Mouse (Mus musculus) forebrain, embryonic 15.5 days (tissue): ENCODE data around the gene Sh3gl3. TPM values are rescaled to one million over a fixed set of nuclear protein-coding genes. Genes with fewer than 3 reads are reported as not detected.

Source experiments
- ATAC-seq: fragments of 200-750 bp; cut with Nextera tagmentation; replicated peaks from 2 replicates; pipeline ENCODE4 v1.8.0; 2017; ENCODE audit warnings: mild to moderate bottlenecking, moderate TSS enrichment, moderate library complexity
- H3K27ac ChIP-seq: fragments of 300-500 bp; sonication (generic); replicated peaks from 2 replicates; pipeline ENCODE4 v1.5.1; 2015; ENCODE audit warnings: mild to moderate bottlenecking, inconsistent platforms
- H3K27me3 ChIP-seq: fragments of 300-500 bp; sonication (generic); 2 replicates; pipeline ENCODE4 v1.6.1; 2015; ENCODE audit warnings: inconsistent platforms
- H3K36me3 ChIP-seq: fragments of 300-500 bp; sonication (generic); 2 replicates; pipeline ENCODE4 v1.6.1; 2015; ENCODE audit warnings: mild to moderate bottlenecking, inconsistent platforms
- H3K4me1 ChIP-seq: fragments of 300-500 bp; sonication (generic); 2 replicates; pipeline ENCODE4 v1.6.1; 2015; ENCODE audit warnings: inconsistent platforms
- H3K4me2 ChIP-seq: fragments of 300-500 bp; sonication (generic); replicated peaks from 2 replicates; pipeline ENCODE4 v1.6.1; 2015; ENCODE audit warnings: mild to moderate bottlenecking, inconsistent platforms
- H3K4me3 ChIP-seq: fragments of 300-500 bp; sonication (generic); 2 replicates; pipeline ENCODE4 v1.5.1; 2015; ENCODE audit warnings: mild to moderate bottlenecking, inconsistent platforms
- H3K9ac ChIP-seq: fragments of 300-500 bp; sonication (generic); replicated peaks from 2 replicates; pipeline ENCODE4 v1.6.1; 2015; ENCODE audit warnings: mild to moderate bottlenecking, inconsistent platforms
- H3K9me3 ChIP-seq: fragments of 300-500 bp; sonication (generic); 2 replicates; pipeline ENCODE4 v1.6.1; 2016; ENCODE audit warnings: inconsistent platforms
- WGBS: fragments of 180-500 bp; shearing (Covaris S2); methylation state at CpG from one replicate; pipeline ENCODE4 v1.1.7; 2015; ENCODE audit warnings: mixed read lengths; 5-methylcytosine and 5-hydroxymethylcytosine counted together
- polyA plus RNA-seq: library from polyadenylated mRNA; unstranded; fragments of >200 nt; fragmentation: Nextera tagmentation; extraction: Ambion mirVana; gene quantifications from 2 replicates; pipeline ENCODE4 v1.2.1, GENCODE M21; 2015

The Sh3gl3 gene
- polyA plus RNA-seq, 1 experiment from 2014 or later = 55.5 TPM

DNA sequence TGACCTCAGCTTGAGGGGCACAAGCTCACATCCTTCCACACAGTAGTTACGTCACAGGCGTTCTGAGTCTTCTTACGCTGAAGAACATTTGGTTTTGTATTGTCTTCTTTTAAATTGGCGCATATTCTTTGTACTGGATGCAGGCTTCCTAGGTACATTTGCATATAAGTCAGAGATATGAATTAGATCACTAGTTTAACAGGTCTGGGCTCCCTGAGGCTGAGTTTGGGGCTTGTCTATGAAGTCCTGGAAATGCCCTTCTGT, 63.2 kb downstream of the Sh3gl3 start:
- no peak overlapping the region for H3K4me2 ChIP-seq
- 79% methylated on average over 4 of the region's 4 CpGs for WGBS
- no peaks in the 10 kb centered on the region for H3K27me3 ChIP-seq
- H3K4me3 ChIP-seq = no peak overlapping the region
- H3K27ac ChIP-seq = no peak overlapping the region
- no peaks in the 10 kb centered on the region for H3K9me3 ChIP-seq
- H3K4me1 ChIP-seq = peaks cover 4% of the 10 kb centered on the region; the same call in 1 of the 2 replicates
- H3K9ac ChIP-seq = no peak overlapping the region
- no peak for ATAC-seq
- no peaks in the 10 kb centered on the region for H3K36me3 ChIP-seq

DNA sequence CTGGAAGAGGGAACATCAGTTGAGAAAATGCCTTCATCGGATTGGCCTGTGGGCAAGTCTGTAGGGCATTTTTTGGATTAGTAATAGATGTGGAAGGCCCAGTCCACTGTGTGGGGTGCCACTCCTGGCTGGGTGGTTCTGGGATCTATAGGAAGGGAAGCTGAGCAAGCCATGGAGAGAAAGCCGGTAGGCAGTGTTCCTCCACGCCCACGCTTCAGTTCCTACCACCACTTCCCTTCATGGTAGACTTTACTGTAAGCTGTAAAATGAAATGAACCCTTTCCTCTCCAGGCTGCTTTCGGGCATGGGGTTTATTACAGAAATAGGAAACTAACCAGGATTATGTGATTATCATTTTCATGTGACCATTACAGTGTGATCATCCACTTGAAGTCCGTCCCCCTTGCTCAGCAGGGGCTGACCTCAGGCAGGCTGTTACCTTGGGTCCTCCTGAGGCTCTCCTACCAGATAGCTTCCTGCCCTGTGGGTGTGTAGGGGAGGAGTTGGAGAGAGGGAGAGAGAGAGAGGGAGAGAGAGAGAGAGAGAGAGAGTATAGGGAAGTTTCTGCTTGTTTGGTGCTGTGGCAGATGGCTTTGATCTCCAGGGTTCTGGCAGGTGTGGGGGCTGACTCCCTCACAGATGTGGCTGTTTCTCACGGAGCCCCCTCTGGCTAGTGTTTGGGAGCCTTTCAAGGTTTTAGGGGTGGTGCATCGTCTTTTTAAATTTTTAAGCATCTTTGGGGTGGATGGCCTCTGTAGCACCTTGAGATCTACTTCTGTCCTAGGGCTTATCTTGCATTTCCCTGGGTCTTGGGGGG, 67.0 kb downstream of the Sh3gl3 start:
- WGBS = 81% methylated on average over 8 of the region's 8 CpGs
- no peak for ATAC-seq
- Histone ChIP-seq H3K36me3 (no peaks in the 10 kb centered on the region), H3K27me3 (no peaks in the 10 kb centered on the region), H3K4me2 (no peak overlapping the region), H3K9ac (no peak overlapping the region), H3K27ac (no peak overlapping the region), H3K4me3 (no peak overlapping the region), H3K9me3 (no peaks in the 10 kb centered on the region), H3K4me1 (no peaks in the 10 kb centered on the region)

DNA sequence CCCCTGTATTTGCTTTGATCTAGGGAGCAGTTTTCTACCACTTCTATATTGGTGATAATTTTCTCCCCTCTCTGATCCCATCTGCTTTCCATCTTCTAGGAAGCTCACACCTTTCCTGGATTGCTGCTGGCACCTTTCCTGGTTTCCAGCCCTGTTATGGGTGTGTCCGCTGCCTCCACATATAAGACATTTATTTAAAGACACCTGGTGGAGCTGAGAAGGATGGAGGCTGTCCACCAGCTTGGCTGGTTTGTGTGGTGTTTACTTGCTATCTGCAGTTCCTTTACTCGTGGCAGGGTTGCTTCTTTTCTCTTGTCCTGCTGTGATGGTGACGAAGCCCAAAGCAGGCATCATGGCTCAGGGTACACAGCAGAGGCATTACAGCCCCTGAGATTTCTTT, 71.1 kb downstream of the Sh3gl3 start:
- Histone ChIP-seq H3K27me3 (no peaks in the 10 kb centered on the region), H3K9me3 (no peaks in the 10 kb centered on the region), H3K9ac (no peak overlapping the region), H3K4me2 (no peak overlapping the region), H3K4me1 (0 out of 2 replicates have a peak, but pooled peaks cover 4% of the 10 kb centered on the region), H3K36me3 (no peaks in the 10 kb centered on the region), H3K4me3 (no peak overlapping the region), H3K27ac (no peak overlapping the region)
- ATAC-seq = no peak
- 85% methylated on average over 3 of the region's 3 CpGs for WGBS

DNA sequence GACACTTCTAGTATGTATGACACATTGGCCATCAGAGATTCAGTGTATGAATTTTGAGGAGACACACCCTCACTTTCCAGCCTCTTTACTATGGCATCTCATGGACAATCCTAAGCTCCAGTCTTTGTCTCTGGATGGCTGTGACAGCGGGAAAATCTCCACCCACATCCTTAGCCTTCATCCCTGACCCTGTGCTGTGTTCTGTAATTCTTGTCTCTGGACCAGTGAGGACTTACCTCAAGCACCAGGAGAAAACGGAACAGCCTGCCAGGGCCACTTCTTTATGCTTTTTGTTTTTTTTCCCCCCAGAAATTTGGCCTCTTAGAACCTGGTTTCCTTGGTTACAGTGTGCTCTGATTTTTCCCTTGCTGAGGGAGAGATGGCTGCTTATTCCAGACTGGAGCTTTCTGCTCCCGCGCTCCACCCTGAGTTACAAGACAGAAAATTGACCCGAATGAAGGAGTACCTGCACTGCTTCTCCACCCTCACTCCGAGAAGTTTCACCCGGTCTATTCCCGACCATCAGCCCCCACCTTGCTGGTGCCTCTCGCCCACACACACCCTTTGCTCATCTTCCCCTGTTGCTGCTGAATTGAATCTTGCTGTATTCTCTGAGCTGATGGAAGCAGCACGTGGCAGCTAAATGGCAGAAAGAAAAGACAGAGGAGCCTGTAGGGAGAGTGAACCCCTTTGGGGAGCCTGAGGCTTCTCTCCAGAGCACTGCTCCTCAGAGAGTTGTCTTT, 75.5 kb downstream of the Sh3gl3 start:
- H3K9ac ChIP-seq = no peak overlapping the region
- H3K36me3 ChIP-seq = no peaks in the 10 kb centered on the region
- 69% methylated on average over 10 of the region's 10 CpGs for WGBS
- H3K9me3 ChIP-seq = no peaks in the 10 kb centered on the region
- no peaks in the 10 kb centered on the region for H3K27me3 ChIP-seq
- peak overlapping the region; percentile 56; the same call in 1 of the 2 replicates for H3K27ac ChIP-seq
- 0 out of 2 replicates have a peak, but pooled peaks cover 4% of the 10 kb centered on the region for H3K4me1 ChIP-seq
- ATAC-seq = no peak
- no peak overlapping the region for H3K4me3 ChIP-seq
- no peak overlapping the region for H3K4me2 ChIP-seq

DNA sequence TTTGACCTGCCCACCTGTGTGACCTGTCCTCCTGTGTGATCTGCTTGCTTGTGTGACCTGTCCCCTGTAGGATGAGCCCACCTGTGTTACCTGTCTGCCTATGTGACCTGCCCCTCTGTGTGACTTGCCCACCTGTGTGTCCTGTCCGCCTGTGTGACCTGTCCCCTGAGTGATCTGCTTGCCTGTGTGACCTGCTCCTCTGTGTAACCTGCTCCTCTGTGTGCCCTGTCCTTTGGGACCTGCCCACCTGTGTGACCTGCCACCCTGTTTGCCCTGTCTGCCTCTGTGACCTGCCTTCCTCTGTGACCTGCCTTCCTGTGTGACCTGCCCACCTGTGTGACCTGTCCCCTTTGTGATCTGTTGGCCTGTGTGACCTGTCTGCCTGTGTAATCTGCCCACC, 79.7 kb downstream of the Sh3gl3 start:
- no peak overlapping the region for H3K4me2 ChIP-seq
- no peak overlapping the region for H3K27ac ChIP-seq
- H3K4me3 ChIP-seq = no peak overlapping the region
- no peaks in the 10 kb centered on the region for H3K27me3 ChIP-seq
- no peaks in the 10 kb centered on the region for H3K9me3 ChIP-seq
- 0 out of 2 replicates have a peak, but pooled peaks cover 4% of the 10 kb centered on the region for H3K4me1 ChIP-seq
- no peaks in the 10 kb centered on the region for H3K36me3 ChIP-seq
- WGBS = 78% methylated on average over 1 of the region's 1 CpGs
- ATAC-seq = no peak
- no peak overlapping the region for H3K9ac ChIP-seq

DNA sequence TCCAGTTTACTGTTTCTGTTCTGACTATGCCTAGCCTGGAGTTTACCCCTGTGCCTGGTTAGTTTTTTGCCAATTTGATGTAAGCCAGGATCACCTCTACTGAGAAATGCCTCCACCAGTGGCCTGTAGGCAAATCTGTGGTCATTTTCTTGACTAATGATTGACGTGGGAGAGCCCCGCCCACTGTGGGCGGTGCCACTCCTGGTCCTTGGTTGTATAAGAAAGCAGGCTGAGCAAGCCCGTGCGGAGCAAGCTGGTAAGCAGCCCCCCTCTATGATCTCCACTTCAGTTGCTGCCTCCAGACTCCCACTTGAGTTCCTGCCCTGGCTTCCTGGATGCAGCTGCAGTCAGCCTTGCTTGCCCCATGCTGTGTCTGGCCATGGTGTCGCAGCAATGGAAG, 83.3 kb downstream of the Sh3gl3 start:
- Histone ChIP-seq H3K9me3 (no peaks in the 10 kb centered on the region), H3K27me3 (no peaks in the 10 kb centered on the region), H3K4me3 (no peak overlapping the region), H3K9ac (no peak overlapping the region), H3K27ac (no peak overlapping the region), H3K4me2 (no peak overlapping the region), H3K4me1 (no peaks in the 10 kb centered on the region), H3K36me3 (no peaks in the 10 kb centered on the region)
- no peak for ATAC-seq
- WGBS = 75% methylated on average over 6 of the region's 6 CpGs

DNA sequence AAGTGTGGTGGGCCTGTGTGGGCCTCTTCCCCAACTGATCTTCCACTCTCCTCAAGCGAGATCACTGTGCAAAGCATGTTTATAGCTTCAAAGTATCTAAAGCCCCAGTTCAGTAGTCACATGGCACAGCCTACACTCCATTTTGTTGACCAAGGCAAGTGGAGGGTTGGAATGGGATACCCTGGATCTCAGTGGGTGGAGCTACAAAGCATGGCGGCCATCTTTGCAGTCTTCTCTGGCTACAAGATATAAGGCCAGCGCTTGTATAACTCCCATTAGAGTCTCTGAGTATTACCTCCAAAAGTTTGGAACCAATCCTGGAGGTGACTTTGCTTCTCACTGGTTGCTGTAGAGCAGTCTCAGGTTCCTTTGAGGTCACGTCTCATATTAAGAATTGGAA, 83.9 kb downstream of the Sh3gl3 start:
- ATAC-seq = no peak
- Histone ChIP-seq H3K9me3 (no peaks in the 10 kb centered on the region), H3K4me2 (no peak overlapping the region), H3K4me3 (no peak overlapping the region), H3K4me1 (no peaks in the 10 kb centered on the region), H3K27ac (no peak overlapping the region), H3K36me3 (no peaks in the 10 kb centered on the region), H3K27me3 (no peaks in the 10 kb centered on the region), H3K9ac (no peak overlapping the region)
- 95% methylated on average over 4 of the region's 4 CpGs for WGBS

DNA sequence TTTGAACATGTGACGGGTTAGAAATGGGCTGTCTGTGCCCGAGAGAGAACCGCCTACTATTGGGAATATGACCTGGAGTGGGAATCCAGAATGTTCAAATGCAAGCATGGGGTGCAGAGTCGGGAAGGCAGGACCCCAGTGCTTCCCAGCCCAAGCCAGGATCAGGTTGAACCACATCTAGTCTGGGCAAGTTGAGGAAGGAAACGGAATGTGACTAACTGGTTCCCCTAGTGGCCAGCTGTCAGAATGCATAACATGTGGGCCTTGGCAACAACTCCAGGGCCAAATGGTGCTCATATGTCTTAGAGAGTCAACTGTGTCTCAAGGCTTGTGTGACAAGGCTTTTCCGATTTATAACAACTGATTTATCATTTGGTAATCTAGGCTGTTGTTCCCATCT, 86.6 kb downstream of the Sh3gl3 start:
- Histone ChIP-seq H3K9ac (no peak overlapping the region), H3K27ac (no peak overlapping the region), H3K4me1 (no peaks in the 10 kb centered on the region), H3K27me3 (no peaks in the 10 kb centered on the region), H3K36me3 (no peaks in the 10 kb centered on the region), H3K4me3 (no peak overlapping the region), H3K4me2 (no peak overlapping the region), H3K9me3 (no peaks in the 10 kb centered on the region)
- no peak for ATAC-seq
- 64% methylated on average over 6 of the region's 6 CpGs for WGBS

DNA sequence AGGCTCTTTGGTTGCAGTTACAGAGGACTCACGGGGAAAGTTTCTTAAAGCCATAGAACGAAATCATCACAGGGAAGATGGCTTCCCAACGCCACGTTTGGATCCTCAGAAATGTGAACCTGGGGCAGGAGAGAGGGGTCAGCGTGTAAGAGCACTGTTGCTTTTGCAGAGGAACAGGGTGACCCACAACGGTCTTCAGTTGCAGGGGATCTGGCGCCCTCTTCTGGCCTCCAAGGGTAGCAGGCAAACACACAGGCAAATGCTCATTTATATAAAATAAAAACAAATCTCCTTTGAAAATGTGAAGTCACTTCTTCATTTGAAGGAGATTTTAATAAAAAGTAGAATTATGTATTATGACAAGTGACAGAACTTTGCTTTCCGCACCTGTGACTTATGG, 89.5 kb downstream of the Sh3gl3 start:
- Histone ChIP-seq H3K4me3 (no peak overlapping the region), H3K9me3 (no peaks in the 10 kb centered on the region), H3K9ac (no peak overlapping the region), H3K4me2 (no peak overlapping the region), H3K36me3 (no peaks in the 10 kb centered on the region), H3K27ac (no peak overlapping the region), H3K4me1 (no peaks in the 10 kb centered on the region), H3K27me3 (no peaks in the 10 kb centered on the region)
- ATAC-seq = no peak
- WGBS = 19% methylated on average over 8 of the region's 8 CpGs

DNA sequence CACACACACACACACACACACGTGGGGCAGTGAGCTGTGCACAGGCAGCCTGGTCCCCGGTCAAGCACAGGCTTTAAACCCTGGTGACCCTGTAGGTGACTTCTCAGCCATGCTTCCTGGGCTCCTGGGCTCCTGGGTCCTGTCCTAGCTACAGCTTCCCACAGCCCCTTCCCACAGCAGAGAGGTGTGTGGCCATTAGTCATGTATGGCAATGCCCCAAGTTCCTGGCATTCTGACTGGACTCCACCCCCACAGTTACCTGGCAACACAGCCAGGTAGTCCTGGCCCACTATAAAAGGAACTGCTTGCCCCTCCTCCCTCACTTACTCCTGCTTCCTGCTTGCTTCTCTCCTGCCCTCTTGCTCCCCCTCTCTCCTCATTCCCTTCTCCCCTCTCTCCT, 90.5 kb downstream of the Sh3gl3 start:
- ATAC-seq = no peak
- WGBS = 88% methylated on average over 2 of the region's 2 CpGs
- H3K9me3 ChIP-seq = no peaks in the 10 kb centered on the region
- no peaks in the 10 kb centered on the region for H3K36me3 ChIP-seq
- no peaks in the 10 kb centered on the region for H3K4me1 ChIP-seq
- H3K9ac ChIP-seq = no peak overlapping the region
- no peak overlapping the region for H3K4me2 ChIP-seq
- H3K27ac ChIP-seq = no peak overlapping the region
- H3K4me3 ChIP-seq = no peak overlapping the region
- H3K27me3 ChIP-seq = no peaks in the 10 kb centered on the region

DNA sequence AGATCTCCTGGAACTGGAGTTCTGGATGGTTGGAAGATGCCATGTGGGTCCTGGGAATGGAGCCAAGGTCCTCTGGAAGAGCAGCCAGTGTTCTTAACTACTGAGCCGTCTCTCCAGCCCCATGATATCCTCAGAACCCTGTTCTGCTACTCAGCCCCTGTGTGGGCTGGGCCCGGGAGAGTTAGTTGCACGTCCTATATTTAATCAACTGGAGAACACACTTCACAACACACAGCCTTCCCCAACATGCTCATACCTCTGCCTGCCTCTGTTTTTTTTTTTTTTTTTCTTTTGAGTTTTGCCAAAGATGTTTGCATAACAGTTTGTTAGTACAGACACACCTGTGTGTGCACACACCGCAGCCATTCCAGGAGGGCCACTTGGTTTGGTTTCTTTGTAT, 91.7 kb downstream of the Sh3gl3 start:
- no peak overlapping the region for H3K9ac ChIP-seq
- H3K4me3 ChIP-seq = no peak overlapping the region
- no peak overlapping the region for H3K4me2 ChIP-seq
- no peaks in the 10 kb centered on the region for H3K36me3 ChIP-seq
- no peak overlapping the region for H3K27ac ChIP-seq
- no peaks in the 10 kb centered on the region for H3K27me3 ChIP-seq
- no peaks in the 10 kb centered on the region for H3K9me3 ChIP-seq
- H3K4me1 ChIP-seq = no peaks in the 10 kb centered on the region
- ATAC-seq = no peak
- 74% methylated on average over 4 of the region's 4 CpGs for WGBS

DNA sequence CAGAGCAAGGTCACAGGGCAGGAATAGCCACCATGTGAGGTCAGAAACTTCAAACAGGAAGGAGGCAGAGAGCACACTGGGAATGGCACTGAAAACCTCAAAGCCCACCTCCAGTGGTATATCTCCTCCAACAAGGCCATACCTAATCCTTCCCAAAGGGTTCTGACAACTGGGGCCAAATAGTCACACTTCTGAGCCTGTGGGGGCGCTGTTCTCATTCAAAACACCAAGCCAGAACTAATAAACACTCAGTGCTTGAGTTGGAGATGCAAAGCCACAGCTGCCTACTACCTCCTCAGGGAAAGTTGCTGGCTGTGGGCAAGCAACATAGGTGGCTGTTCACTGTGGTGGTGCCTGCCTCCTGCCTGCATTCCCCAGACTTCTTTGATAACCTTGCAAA, 96.3 kb downstream of the Sh3gl3 start:
- Histone ChIP-seq H3K36me3 (no peaks in the 10 kb centered on the region), H3K9ac (no peak overlapping the region), H3K4me2 (no peak overlapping the region), H3K27me3 (no peaks in the 10 kb centered on the region), H3K4me1 (no peaks in the 10 kb centered on the region), H3K27ac (no peak overlapping the region), H3K4me3 (no peak overlapping the region), H3K9me3 (no peaks in the 10 kb centered on the region)
- no peak for ATAC-seq
- WGBS = 14% methylated on average over 1 of the region's 1 CpGs

DNA sequence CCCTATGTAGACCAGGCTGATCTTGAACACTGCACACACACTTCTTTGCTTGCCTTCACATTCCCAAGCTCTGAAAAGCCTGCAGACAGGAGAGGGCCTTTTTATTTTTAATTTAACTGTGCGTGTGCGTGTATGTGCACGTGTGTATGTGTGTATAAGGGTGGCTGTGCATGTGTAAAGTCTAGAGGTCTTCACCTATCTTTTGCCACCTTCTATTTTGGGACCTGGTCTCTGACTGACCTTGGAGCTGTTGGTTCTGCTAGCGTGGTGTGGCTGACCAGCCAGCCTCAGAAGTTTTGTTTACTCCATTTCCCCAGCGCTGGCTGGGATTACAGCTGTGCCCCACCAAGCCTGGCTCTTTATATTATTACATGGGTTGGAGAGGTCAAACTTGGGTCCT, 98.1 kb downstream of the Sh3gl3 start:
- no peaks in the 10 kb centered on the region for H3K9me3 ChIP-seq
- no peaks in the 10 kb centered on the region for H3K27me3 ChIP-seq
- ATAC-seq = no peak
- H3K27ac ChIP-seq = no peak overlapping the region
- H3K4me3 ChIP-seq = no peak overlapping the region
- no peaks in the 10 kb centered on the region for H3K36me3 ChIP-seq
- H3K4me2 ChIP-seq = no peak overlapping the region
- WGBS = 93% methylated on average over 5 of the region's 5 CpGs
- no peaks in the 10 kb centered on the region for H3K4me1 ChIP-seq
- H3K9ac ChIP-seq = no peak overlapping the region
